Mouse (Mus musculus): ENCODE measurements around the gene Itgb5. TPM values are rescaled to one million over a fixed set of nuclear protein-coding genes. Genes with fewer than 3 reads are reported as not detected.

Gene Itgb5
- 9.1 and 10.3 TPM in 2 replicates for total RNA-seq (2017)

- ATAC-seq (replicated peaks; ENCODE audit: low read depth, poor library complexity, severe bottlenecking), result peak; percentile 30
Observed at GRCm38 (mm10) chr16:33829301-33829831, at the start of gene Itgb5. Gene Itgb5 (plus strand): TSS chr16:33829665.

GRCm38 (mm10) chr16:33781789-33782728 lies 47.4 kb upstream of the Itgb5 start:
- ATAC-seq (replicated peaks; ENCODE audit: low read depth, poor library complexity, severe bottlenecking), result peak; percentile 44

- ATAC-seq (replicated peaks; ENCODE audit: low read depth, poor library complexity, severe bottlenecking), result no peak
Observed at GRCm38 (mm10) chr16:33782729-33783091, 46.8 kb upstream of the Itgb5 start.

GRCm38 (mm10) chr16:33784547-33784946 lies 44.9 kb upstream of the Itgb5 start:
- ATAC-seq (replicated peaks; ENCODE audit: low read depth, poor library complexity, severe bottlenecking), result no peak

- ATAC-seq (replicated peaks; ENCODE audit: low read depth, poor library complexity, severe bottlenecking), result peak; percentile 64
Observed at GRCm38 (mm10) chr16:33785092-33785704, 44.3 kb upstream of the Itgb5 start.

GRCm38 (mm10) chr16:33786657-33787390 lies 42.6 kb upstream of the Itgb5 start:
- ATAC-seq (replicated peaks; ENCODE audit: low read depth, poor library complexity, severe bottlenecking), result peak; percentile 57

- ATAC-seq (replicated peaks; ENCODE audit: low read depth, poor library complexity, severe bottlenecking), result peak; percentile 26
Observed at GRCm38 (mm10) chr16:33793846-33794791, 35.3 kb upstream of the Itgb5 start, which contains the start of gene Muc13. Gene Muc13 (plus strand): TSS chr16:33794037.

- no peak for ATAC-seq (replicated peaks; ENCODE audit: low read depth, poor library complexity, severe bottlenecking)
Observed at GRCm38 (mm10) chr16:33795106-33795505, 34.4 kb upstream of the Itgb5 start.

- ATAC-seq (replicated peaks; ENCODE audit: low read depth, poor library complexity, severe bottlenecking), result peak; percentile 59
Observed at GRCm38 (mm10) chr16:33795887-33796286, 33.6 kb upstream of the Itgb5 start.

- ATAC-seq (replicated peaks; ENCODE audit: low read depth, poor library complexity, severe bottlenecking), result no peak
Observed at GRCm38 (mm10) chr16:33796756-33797155, 32.7 kb upstream of the Itgb5 start.

GRCm38 (mm10) chr16:33797860-33798259 lies 31.6 kb upstream of the Itgb5 start:
- no peak; the same call in 1 of the 2 replicates for ATAC-seq (replicated peaks; ENCODE audit: low read depth, poor library complexity, severe bottlenecking)

- ATAC-seq (replicated peaks; ENCODE audit: low read depth, poor library complexity, severe bottlenecking), result no peak
Observed at GRCm38 (mm10) chr16:33810002-33810401, 19.5 kb upstream of the Itgb5 start.

GRCm38 (mm10) chr16:33818413-33819165 lies 10.9 kb upstream of the Itgb5 start:
- ATAC-seq (replicated peaks; ENCODE audit: low read depth, poor library complexity, severe bottlenecking), result no peak

GRCm38 (mm10) chr16:33820269-33821178 lies 8.9 kb upstream of the Itgb5 start:
- ATAC-seq (replicated peaks; ENCODE audit: low read depth, poor library complexity, severe bottlenecking), result peak; percentile 90

- ATAC-seq (replicated peaks; ENCODE audit: low read depth, poor library complexity, severe bottlenecking), result no peak
Observed at GRCm38 (mm10) chr16:33824603-33825002, 4.9 kb upstream of the Itgb5 start.

- no peak for ATAC-seq (replicated peaks; ENCODE audit: low read depth, poor library complexity, severe bottlenecking)
Observed at GRCm38 (mm10) chr16:33828496-33828895, 969 bp upstream of the Itgb5 start.

GRCm38 (mm10) chr16:33829842-33830511 lies 512 bp downstream of the Itgb5 start:
- ATAC-seq (replicated peaks; ENCODE audit: low read depth, poor library complexity, severe bottlenecking), result peak; percentile 37; the same call in 1 of the 2 replicates
